Mouse (Mus musculus) hindbrain, embryonic 14.5 days (tissue): ENCODE measurements at regions not wholly inside any gene's neighbourhood (a gene's known extent, or its start where the extent isn't known, plus 50 kb on each side); places are given as distances from the start of the nearest gene placed in this dataset.
A peak's percentile ranks its signal among the peaks of the same experiment; 100 is the strongest.

Source experiments
- ATAC-seq: fragments of 200-750 bp; cut with Nextera tagmentation; 2 replicates; pipeline ENCODE4 v1.8.0; 2017; ENCODE audit warnings: moderate number of reproducible peaks, mild to moderate bottlenecking, moderate TSS enrichment, moderate library complexity; ENCODE audit not compliant: low FRiP score
- DNase-seq: peaks from one replicate; pipeline ENCODE4 v3.0.0-alpha.2; 2015; ENCODE audit warnings: low spot score
- H3K27ac ChIP-seq: fragments of 300-500 bp; sonication (generic); 2 replicates; pipeline ENCODE4 v1.5.1; 2014; ENCODE audit warnings: mild to moderate bottlenecking, moderate library complexity
- H3K27me3 ChIP-seq: fragments of 300-500 bp; sonication (generic); 2 replicates; pipeline ENCODE4 v1.6.1; 2014; ENCODE audit warnings: mild to moderate bottlenecking, low read length, mixed read lengths; ENCODE audit not compliant: control insufficient read depth, insufficient read depth
- H3K36me3 ChIP-seq: fragments of 300-500 bp; sonication (generic); replicated peaks from 2 replicates; pipeline ENCODE4 v1.6.1; 2014; ENCODE audit not compliant: control insufficient read depth, insufficient read depth
- H3K4me1 ChIP-seq: fragments of 300-500 bp; sonication (generic); replicated peaks from 2 replicates; pipeline ENCODE4 v1.6.1; 2014; ENCODE audit warnings: antibody characterized with exemption, low read length, mixed read lengths; ENCODE audit not compliant: control insufficient read depth, insufficient read depth
- H3K4me2 ChIP-seq: fragments of 300-500 bp; sonication (generic); replicated peaks from 2 replicates; pipeline ENCODE4 v1.6.1; 2014; ENCODE audit warnings: mild to moderate bottlenecking, moderate library complexity
- H3K4me3 ChIP-seq: fragments of 300-500 bp; sonication (generic); replicated peaks from 2 replicates; pipeline ENCODE4 v1.5.1; 2014; ENCODE audit warnings: mild to moderate bottlenecking, low read length
- H3K9ac ChIP-seq: fragments of 300-500 bp; sonication (generic); 2 replicates; pipeline ENCODE4 v1.6.1; 2014
- H3K9me3 ChIP-seq: fragments of 300-500 bp; sonication (generic); 2 replicates; pipeline ENCODE4 v1.6.1; 2016; ENCODE audit warnings: low read length; ENCODE audit not compliant: control insufficient read depth
- WGBS: fragments of 180-500 bp; shearing (Covaris S2); extraction: QIAGEN DNeasy Blood & Tissue Kit; methylation state at CpG from one replicate; pipeline ENCODE4 v1.1.7; 2014; 5-methylcytosine and 5-hydroxymethylcytosine counted together

DNA sequence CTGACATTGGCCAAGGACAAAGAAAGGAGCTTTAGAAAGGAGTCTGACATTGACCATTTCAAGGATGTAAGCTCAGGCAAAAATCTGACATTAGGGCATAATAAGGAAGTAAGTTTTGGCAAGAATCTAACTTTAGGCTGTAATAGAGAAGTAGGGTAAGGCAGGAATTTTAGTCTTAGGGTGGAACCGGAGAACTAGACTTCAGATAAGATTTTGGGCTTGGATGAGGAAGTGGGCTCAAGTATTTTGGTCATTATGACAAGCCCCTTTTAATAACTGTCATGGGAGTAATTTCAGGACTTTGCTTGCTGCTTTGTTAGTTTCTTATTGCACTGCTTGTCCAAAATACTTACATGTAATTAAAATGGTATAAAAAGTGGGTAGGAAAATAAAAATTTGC, 418.9 kb downstream of the Wdr20rt start:
- no peak overlapping the region for H3K9ac ChIP-seq
- H3K4me3 ChIP-seq = no peak overlapping the region
- no peaks in the 10 kb centered on the region for H3K4me1 ChIP-seq
- DNase-seq (no peak), ATAC-seq (no peak)
- H3K4me2 ChIP-seq = no peak overlapping the region
- H3K36me3 ChIP-seq = no peaks in the 10 kb centered on the region
- 83% methylated on average over 1 of the region's 1 CpGs for WGBS
- peaks cover 7% of the 10 kb centered on the region; the same call in 1 of the 2 replicates for H3K9me3 ChIP-seq
- no peaks in the 10 kb centered on the region for H3K27me3 ChIP-seq
- no peak overlapping the region for H3K27ac ChIP-seq

DNA sequence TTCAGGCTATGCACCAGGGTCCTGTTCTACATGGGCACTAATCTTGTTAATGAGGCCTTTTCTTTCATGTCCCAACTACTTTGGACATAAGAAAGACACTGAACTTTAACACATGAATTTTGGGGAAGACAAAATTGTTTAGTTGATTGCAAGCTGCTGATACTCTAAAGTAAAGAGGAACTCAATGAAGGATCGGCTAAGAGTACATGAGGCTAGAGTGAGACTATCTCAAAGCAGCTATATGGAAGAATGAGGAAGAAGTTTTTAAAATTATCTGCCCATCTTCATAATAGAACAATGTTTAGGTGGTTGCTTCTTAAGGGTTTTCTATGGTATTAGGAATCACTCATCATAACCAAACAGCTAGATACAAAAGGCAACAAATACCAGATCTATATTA, 431.5 kb downstream of the Wdr20rt start:
- no peaks in the 10 kb centered on the region for H3K4me1 ChIP-seq
- DNase-seq (no peak), ATAC-seq (no peak)
- WGBS = 98% methylated on average over 1 of the region's 1 CpGs
- H3K36me3 ChIP-seq = no peaks in the 10 kb centered on the region
- H3K4me2 ChIP-seq = no peak overlapping the region
- H3K9ac ChIP-seq = no peak overlapping the region
- H3K9me3 ChIP-seq = no peaks in the 10 kb centered on the region
- no peaks in the 10 kb centered on the region for H3K27me3 ChIP-seq
- H3K4me3 ChIP-seq = no peak overlapping the region
- H3K27ac ChIP-seq = no peak overlapping the region

DNA sequence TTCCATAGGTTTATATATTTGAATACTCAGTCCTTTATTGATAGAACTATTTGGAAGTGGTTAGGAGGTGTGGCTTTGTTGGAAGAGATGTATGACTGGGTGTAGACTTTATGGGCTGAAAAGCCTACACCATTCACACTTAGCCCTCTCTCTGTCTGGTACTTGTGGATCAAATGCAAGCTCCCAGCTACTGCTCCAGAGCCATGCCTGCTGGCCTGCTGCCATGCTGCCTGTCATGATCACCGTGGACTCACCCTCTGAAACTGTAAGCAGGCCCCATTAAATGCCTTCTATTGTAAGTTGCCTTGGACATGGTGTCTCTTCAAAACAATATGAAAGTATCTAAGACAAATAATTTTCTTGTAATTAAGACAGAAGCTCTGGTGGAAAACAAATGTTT, 446.4 kb downstream of the Wdr20rt start:
- no peak overlapping the region for H3K4me3 ChIP-seq
- H3K4me2 ChIP-seq = no peak overlapping the region
- no peaks in the 10 kb centered on the region for H3K9me3 ChIP-seq
- no peak overlapping the region for H3K27ac ChIP-seq
- DNase-seq (no peak), ATAC-seq (0 out of 2 replicates have a peak, but pooled peaks have one; percentile 57)
- no peak overlapping the region for H3K9ac ChIP-seq
- H3K4me1 ChIP-seq = no peaks in the 10 kb centered on the region
- H3K36me3 ChIP-seq = no peaks in the 10 kb centered on the region
- WGBS = 57% methylated on average over 1 of the region's 1 CpGs
- no peaks in the 10 kb centered on the region for H3K27me3 ChIP-seq

DNA sequence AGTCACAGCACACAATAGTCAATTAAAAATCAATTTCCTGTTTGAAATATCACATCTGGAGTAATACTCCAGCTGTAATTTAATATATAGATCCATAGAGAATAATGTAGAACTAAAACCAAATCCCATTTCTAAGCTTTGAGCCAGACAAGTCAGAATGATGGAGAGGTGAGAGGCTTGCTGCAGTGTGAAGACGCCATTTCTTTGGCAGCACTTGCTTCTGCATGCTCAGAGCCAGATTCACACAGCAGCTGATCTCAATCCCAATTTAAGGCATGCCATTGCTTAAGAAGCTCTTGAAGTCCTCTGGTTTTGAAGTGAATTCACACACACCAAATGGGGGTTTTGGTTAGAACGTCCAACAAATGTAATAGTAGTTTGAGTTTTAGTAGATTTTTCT, 447.9 kb downstream of the Wdr20rt start:
- no peak overlapping the region for H3K4me2 ChIP-seq
- no peaks in the 10 kb centered on the region for H3K27me3 ChIP-seq
- H3K9ac ChIP-seq = no peak overlapping the region
- H3K27ac ChIP-seq = no peak overlapping the region
- no peaks in the 10 kb centered on the region for H3K36me3 ChIP-seq
- no peak for DNase-seq
- no peaks in the 10 kb centered on the region for H3K9me3 ChIP-seq
- ATAC-seq = peak; percentile 46; the same call in 1 of the 2 replicates
- no peaks in the 10 kb centered on the region for H3K4me1 ChIP-seq
- no peak overlapping the region for H3K4me3 ChIP-seq
- WGBS = 70% methylated on average over 2 of the region's 2 CpGs

DNA sequence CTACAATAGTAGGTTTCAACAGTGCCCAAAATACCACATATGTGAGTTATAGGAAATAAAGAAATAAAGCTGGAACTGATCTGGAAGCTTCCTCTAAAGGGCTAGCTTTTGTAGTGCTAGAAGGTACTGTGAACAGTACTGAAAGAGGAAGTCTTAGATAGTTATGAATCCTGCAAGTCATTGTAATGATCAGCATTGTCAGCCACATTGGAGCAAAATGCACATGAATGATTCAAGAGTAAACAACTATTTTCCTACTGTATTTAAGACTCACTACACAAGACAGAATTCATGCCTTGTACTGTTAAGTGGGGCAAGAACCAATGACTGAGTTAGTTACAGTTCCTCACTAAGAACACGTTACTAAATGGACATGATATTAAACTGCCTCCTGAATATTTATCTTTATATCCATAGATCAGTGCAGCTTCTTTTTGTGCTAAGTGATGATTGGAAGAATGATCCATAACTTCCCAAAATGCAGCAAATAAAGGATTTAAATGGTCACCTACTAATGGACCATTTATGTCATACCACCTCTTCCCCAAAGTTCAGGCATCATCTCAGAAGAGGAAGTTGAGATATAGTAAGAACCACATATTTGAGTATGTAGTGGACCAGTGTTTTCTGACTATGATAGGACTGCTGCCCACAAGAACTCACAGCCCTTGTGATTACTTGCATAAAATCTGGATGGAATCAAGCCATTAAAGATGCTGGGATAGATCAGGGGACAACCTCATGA, 449.8 kb downstream of the Wdr20rt start:
- Histone ChIP-seq H3K27ac (no peak overlapping the region), H3K9me3 (no peaks in the 10 kb centered on the region), H3K4me1 (no peaks in the 10 kb centered on the region), H3K9ac (no peak overlapping the region), H3K27me3 (no peaks in the 10 kb centered on the region), H3K4me2 (no peak overlapping the region), H3K4me3 (no peak overlapping the region), H3K36me3 (no peaks in the 10 kb centered on the region)
- DNase-seq = no peak
- ATAC-seq = no peak
- 86% methylated on average over 1 of the region's 1 CpGs for WGBS

DNA sequence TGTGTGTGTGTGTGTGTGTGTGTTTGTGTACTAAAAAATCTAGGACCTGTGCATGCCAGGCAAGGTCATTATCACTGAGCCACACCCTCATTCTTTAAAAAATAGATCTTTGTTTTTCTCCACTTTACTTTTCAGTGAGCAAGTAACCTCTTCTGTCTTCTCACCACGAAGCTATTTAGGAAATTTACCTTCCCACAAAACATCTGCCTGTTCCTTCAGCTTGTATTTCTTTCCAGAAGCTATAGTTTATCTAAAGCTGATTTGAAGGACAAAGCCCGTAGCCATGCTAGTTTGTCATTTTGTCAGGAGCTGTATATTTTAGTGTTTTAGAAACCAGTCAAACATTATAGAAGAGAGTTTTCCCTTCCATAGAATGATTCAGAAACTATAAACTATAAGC, 455.0 kb downstream of the Wdr20rt start:
- no peaks in the 10 kb centered on the region for H3K36me3 ChIP-seq
- no peak overlapping the region for H3K4me2 ChIP-seq
- no peak overlapping the region for H3K27ac ChIP-seq
- no peaks in the 10 kb centered on the region for H3K9me3 ChIP-seq
- DNase-seq (no peak), ATAC-seq (no peak)
- no peak overlapping the region for H3K4me3 ChIP-seq
- H3K9ac ChIP-seq = no peak overlapping the region
- H3K27me3 ChIP-seq = no peaks in the 10 kb centered on the region
- 75% methylated on average over 2 of the region's 2 CpGs for WGBS
- no peaks in the 10 kb centered on the region for H3K4me1 ChIP-seq

DNA sequence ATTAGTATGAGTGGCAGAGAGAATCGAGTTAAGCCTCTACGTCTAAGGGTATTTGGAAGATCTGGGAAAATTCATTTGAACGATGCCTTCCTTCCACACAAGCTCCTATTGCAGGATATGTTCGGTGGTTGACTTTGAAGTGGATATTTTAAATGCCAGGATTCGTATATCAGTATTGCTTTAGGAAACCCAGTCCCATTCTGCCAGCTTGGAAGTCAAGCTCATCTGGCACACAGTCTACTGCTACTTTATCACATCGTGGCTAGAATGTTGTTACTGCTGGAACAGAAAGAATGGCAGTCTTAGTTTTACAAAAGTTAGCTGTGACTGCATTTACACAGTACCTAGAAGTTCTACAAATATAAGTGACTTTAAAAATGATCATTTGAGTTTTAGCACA, 456.5 kb downstream of the Wdr20rt start:
- WGBS = 93% methylated on average over 6 of the region's 6 CpGs
- Histone ChIP-seq H3K4me1 (no peaks in the 10 kb centered on the region), H3K27ac (no peak overlapping the region), H3K9me3 (no peaks in the 10 kb centered on the region), H3K9ac (no peak overlapping the region), H3K27me3 (no peaks in the 10 kb centered on the region), H3K36me3 (no peaks in the 10 kb centered on the region), H3K4me2 (no peak overlapping the region), H3K4me3 (no peak overlapping the region)
- ATAC-seq (no peak), DNase-seq (no peak)

DNA sequence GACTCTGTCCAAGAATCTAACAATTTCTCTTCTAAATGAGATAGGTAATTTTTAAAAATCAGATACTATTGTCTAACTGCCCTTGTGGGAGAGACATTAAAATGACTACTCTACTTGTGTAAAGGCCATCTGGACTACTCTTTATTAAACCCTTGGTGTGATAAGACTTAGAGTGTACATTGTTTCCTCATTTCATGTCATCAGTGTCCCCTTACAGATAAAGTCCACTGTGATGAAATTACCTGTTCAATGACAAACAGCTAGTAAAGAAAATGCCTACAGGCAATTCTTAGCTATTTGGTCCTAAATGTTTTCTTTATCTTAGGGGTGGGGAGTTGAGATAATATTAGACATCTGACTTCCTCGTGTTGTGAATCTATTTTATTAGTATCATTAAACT, 479.7 kb downstream of the Wdr20rt start:
- Histone ChIP-seq H3K4me1 (no peaks in the 10 kb centered on the region), H3K4me3 (no peak overlapping the region), H3K36me3 (no peaks in the 10 kb centered on the region), H3K9ac (no peak overlapping the region), H3K27me3 (no peaks in the 10 kb centered on the region), H3K9me3 (no peaks in the 10 kb centered on the region), H3K4me2 (no peak overlapping the region), H3K27ac (no peak overlapping the region)
- 76% methylated on average over 1 of the region's 1 CpGs for WGBS
- ATAC-seq (no peak), DNase-seq (no peak)

DNA sequence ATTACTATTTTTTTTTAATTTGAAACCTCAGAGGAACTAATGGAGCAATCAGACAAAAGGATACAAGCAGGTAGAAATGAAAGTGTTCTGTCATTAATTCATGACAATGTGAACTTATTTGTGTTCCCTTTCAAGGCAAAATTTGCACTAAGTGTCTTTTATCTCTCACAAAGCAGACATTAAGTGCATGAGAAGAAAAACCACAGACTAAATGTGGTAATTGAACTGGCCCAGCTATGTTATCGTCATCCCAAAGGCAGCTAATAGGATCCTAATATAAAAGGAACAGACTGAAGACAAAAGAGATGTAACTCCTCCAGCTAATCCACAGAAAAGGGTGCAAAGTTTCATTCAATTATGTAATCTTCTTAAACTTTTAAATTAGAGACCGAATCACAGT, 487.0 kb downstream of the Wdr20rt start:
- no peak for DNase-seq
- WGBS = 79% methylated on average over 2 of the region's 2 CpGs
- H3K9ac ChIP-seq = no peak overlapping the region
- H3K4me3 ChIP-seq = no peak overlapping the region
- no peaks in the 10 kb centered on the region for H3K9me3 ChIP-seq
- no peaks in the 10 kb centered on the region for H3K36me3 ChIP-seq
- ATAC-seq = no peak
- no peak overlapping the region for H3K27ac ChIP-seq
- no peaks in the 10 kb centered on the region for H3K4me1 ChIP-seq
- no peak overlapping the region for H3K4me2 ChIP-seq
- H3K27me3 ChIP-seq = no peaks in the 10 kb centered on the region
